14 mouse cellular contexts compared by ENCODE assay signal in the genomic region with DNA sequence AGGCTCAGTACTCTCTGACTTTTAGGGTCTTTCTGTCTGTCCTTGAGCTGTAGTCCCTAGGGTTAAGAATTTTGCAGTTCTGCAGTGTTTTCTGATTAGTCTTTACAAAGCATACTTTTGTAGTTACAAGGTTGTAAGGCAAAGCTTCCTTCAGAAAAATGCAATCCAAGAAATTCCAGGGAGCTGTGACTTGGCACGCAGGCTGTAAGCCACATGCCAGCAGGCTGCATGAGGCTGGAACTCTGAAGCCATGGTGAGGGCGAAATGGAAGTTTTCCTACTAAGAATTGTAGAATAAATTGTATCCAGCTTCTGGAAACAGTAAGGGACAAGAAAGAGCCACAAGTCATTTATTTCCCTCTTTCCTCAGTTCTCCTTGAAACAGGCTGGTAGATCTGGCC. TPM values are rescaled to one million over a fixed set of nuclear protein-coding genes. Genes with fewer than 3 reads are reported as not detected.
DNase-seq lines count a peak whose midpoint lies in the region; ATAC-seq lines count a peak whose summit lies in the region.
"Had no signal": no experiment of that assay in that cellular context is flagged by ENCODE, and none has a peak within 500 bp of the region (broad histone marks: within the 10 kb centered on the region; RNA-seq: fewer than 3 reads in every experiment).

No protein-coding gene starts in this region.

- H3K36me3 ChIP-seq in kidney, embryonic 16.5 days (ENCODE audit: insufficient read depth, low read length): no peaks in the 10 kb centered on the region
- no peaks in the 10 kb centered on the region for H3K36me3 ChIP-seq in kidney, embryonic 15.5 days
- H3K36me3 ChIP-seq in limb, embryonic 13.5 days: no peaks in the 10 kb centered on the region
- no peaks in the 10 kb centered on the region for H3K36me3 ChIP-seq in liver, embryonic 12.5 days
- H3K36me3 ChIP-seq: liver, embryonic 15.5 days; neural tube, embryonic 12.5 days had no signal

- peak; percentile 30 for DNase-seq in gastrocnemius, postnatal 14 days
- no peak for DNase-seq in gastrocnemius, postnatal 10 days
- DNase-seq in Muller cell, postnatal 12 days (ENCODE audit: inconsistent ontology term): peak; percentile 44
- no peak for DNase-seq in urinary bladder, postnatal 4 days (ENCODE audit: low spot score in 2 of 2)
- DNase-seq: adrenal gland, adult 8-10 months; heart, postnatal 10 days; thymus, postnatal 14 days had no signal

- no peaks in the 10 kb centered on the region for H3K9me3 ChIP-seq in kidney, embryonic 16.5 days (ENCODE audit: low read length)
- no peaks in the 10 kb centered on the region for H3K9me3 ChIP-seq in kidney, embryonic 15.5 days (replicated peaks)
- no peaks in the 10 kb centered on the region for H3K9me3 ChIP-seq in limb, embryonic 13.5 days
- no peaks in the 10 kb centered on the region for H3K9me3 ChIP-seq in liver, embryonic 12.5 days (replicated peaks)
- H3K9me3 ChIP-seq: liver, embryonic 15.5 days; neural tube, embryonic 12.5 days had no signal

- H3K27me3 ChIP-seq in kidney, embryonic 16.5 days (ENCODE audit: insufficient read depth, low read length): no peaks in the 10 kb centered on the region
- H3K27me3 ChIP-seq in kidney, embryonic 15.5 days: no peaks in the 10 kb centered on the region
- H3K27me3 ChIP-seq in limb, embryonic 13.5 days: no peaks in the 10 kb centered on the region
- H3K27me3 ChIP-seq in liver, embryonic 12.5 days (replicated peaks): no peaks in the 10 kb centered on the region
- H3K27me3 ChIP-seq: liver, embryonic 15.5 days; neural tube, embryonic 12.5 days had no signal

- H3K9ac ChIP-seq in kidney, embryonic 16.5 days (replicated peaks; ENCODE audit: low read length): no peak overlapping the region
- no peak overlapping the region for H3K9ac ChIP-seq in kidney, embryonic 15.5 days
- H3K9ac ChIP-seq in limb, embryonic 13.5 days: no peak overlapping the region
- no peak overlapping the region for H3K9ac ChIP-seq in liver, embryonic 12.5 days
- H3K9ac ChIP-seq: liver, embryonic 15.5 days; neural tube, embryonic 12.5 days had no signal

- H3K4me1 ChIP-seq in kidney, embryonic 16.5 days (ENCODE audit: insufficient read depth, low read length): peaks cover 15% of the 10 kb centered on the region
- H3K4me1 ChIP-seq in kidney, embryonic 15.5 days: peaks cover 19% of the 10 kb centered on the region
- H3K4me1 ChIP-seq in limb, embryonic 13.5 days: peaks cover 38% of the 10 kb centered on the region
- H3K4me1 ChIP-seq in liver, embryonic 12.5 days: peaks cover 10% of the 10 kb centered on the region
- H3K4me1 ChIP-seq: liver, embryonic 15.5 days; neural tube, embryonic 12.5 days had no signal

- no peak overlapping the region for H3K4me2 ChIP-seq in kidney, embryonic 16.5 days (replicated peaks; ENCODE audit: low read depth, low read length)
- no peak overlapping the region for H3K4me2 ChIP-seq in kidney, embryonic 15.5 days
- H3K4me2 ChIP-seq in limb, embryonic 13.5 days (replicated peaks): no peak overlapping the region
- no peak overlapping the region for H3K4me2 ChIP-seq in liver, embryonic 12.5 days
- H3K4me2 ChIP-seq: liver, embryonic 15.5 days; midbrain, embryonic 11.5 days; neural tube, embryonic 12.5 days had no signal

- intact Hi-C loops in gastrocnemius, postnatal 14 days (cut with DNase I; ENCODE audit: low total_unique reads): no loop called here

- ATAC-seq in kidney, embryonic 16.5 days (ENCODE audit: low FRiP score, low TSS enrichment): no peak
- no peak for ATAC-seq in kidney, embryonic 15.5 days (replicated peaks; ENCODE audit: low FRiP score)
- no peak for ATAC-seq in limb, embryonic 13.5 days (ENCODE audit: low FRiP score, low read depth)
- ATAC-seq in liver, embryonic 12.5 days: no peak

- 85% methylated on average over 2 of the region's 2 CpGs for WGBS in kidney, embryonic 16.5 days
- 93% methylated on average over 2 of the region's 2 CpGs for WGBS in kidney, embryonic 15.5 days
- 63% methylated on average over 2 of the region's 2 CpGs for WGBS in limb, embryonic 13.5 days
- WGBS in liver, embryonic 12.5 days (ENCODE audit: insufficient replicate concordance): 76% methylated on average over 2 of the region's 2 CpGs

- H3K4me3 ChIP-seq in kidney, embryonic 16.5 days (ENCODE audit: low read length): no peak overlapping the region
- no peak overlapping the region for H3K4me3 ChIP-seq in kidney, embryonic 15.5 days (replicated peaks)
- H3K4me3 ChIP-seq in limb, embryonic 13.5 days: no peak overlapping the region
- H3K4me3 ChIP-seq in liver, embryonic 12.5 days: no peak overlapping the region
- H3K4me3 ChIP-seq: liver, embryonic 15.5 days; neural tube, embryonic 12.5 days had no signal

- H3K27ac ChIP-seq in kidney, embryonic 16.5 days (ENCODE audit: low read length): peak overlapping the region; percentile 3; the same call in 1 of the 2 replicates
- no peak overlapping the region for H3K27ac ChIP-seq in kidney, embryonic 15.5 days
- H3K27ac ChIP-seq in limb, embryonic 13.5 days: peak overlapping the region; percentile 73
- no peak overlapping the region for H3K27ac ChIP-seq in liver, embryonic 12.5 days
- H3K27ac ChIP-seq: liver, embryonic 15.5 days; neural tube, embryonic 12.5 days had no signal

RNA-seq across cellular contexts. Expression of gene 2010111I01Rik, which starts 15.4 kb away (rescaled TPM):
- 10 to 100 TPM; 54.1 to 54.3 TPM for total RNA-seq in gastrocnemius, postnatal 14 days (2021)
- total RNA-seq in gastrocnemius, postnatal 10 days (2021): 100 to 1,000 TPM in 1 of 2 experiments, 10 to 100 TPM in 1; 67.8 to 110 TPM
- 146 and 147 TPM in 2 replicates for polyA plus RNA-seq in kidney, embryonic 16.5 days (2015; fragmentation: Nextera tagmentation; extraction: Ambion mirVana)
- polyA plus RNA-seq in kidney, embryonic 15.5 days (2015; fragmentation: Nextera tagmentation; extraction: Ambion mirVana): 128 TPM in 2 replicates
- polyA plus RNA-seq in limb, embryonic 13.5 days (2015; fragmentation: Nextera tagmentation; extraction: Ambion mirVana): 250 and 254 TPM in 2 replicates
- 17.2 and 19.6 TPM in 2 replicates for polyA plus RNA-seq in liver, embryonic 12.5 days (2016; fragmentation: Nextera tagmentation; extraction: Ambion mirVana)

Comparison
In these comparisons a context has a peak if more than half of its experiments do, and no peak if none do; other contexts are left out.
1. DNase-seq: peak in gastrocnemius, postnatal 14 days (single experiment) and Muller cell, postnatal 12 days (single experiment); none in gastrocnemius, postnatal 10 days (single experiment) and urinary bladder, postnatal 4 days (0 of 2).
2. H3K27ac ChIP-seq: peak in kidney, embryonic 16.5 days (single experiment) and limb, embryonic 13.5 days (single experiment); none in kidney, embryonic 15.5 days (single experiment) and liver, embryonic 12.5 days (single experiment).